Mouse (Mus musculus): ENCODE results near the gene Tmem210.
"Not testable (repeated sequence)": the region's sequence is repeated elsewhere in the genome, so short reads cannot be mapped to it uniquely, and the experiment has no call there.

DNA sequence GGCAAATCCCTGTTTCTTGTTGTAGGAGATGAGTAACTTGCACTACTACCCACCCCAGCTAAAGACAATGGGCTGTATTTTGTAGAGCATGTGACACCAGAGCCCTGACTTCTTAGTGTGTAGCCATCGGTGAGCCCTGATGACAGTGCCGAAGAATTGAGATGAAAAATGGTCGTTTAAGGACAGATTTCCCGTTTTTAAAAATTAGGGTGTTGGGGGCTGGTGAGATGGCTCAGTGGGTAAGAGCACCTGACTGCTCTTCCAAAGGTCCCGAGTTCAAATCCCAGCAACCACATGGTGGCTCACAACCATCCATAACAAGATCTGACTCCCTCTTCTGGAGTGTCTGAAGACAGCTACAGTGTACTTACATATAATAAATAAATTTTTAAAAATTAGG lies 30.7 kb upstream of the Tmem210 start:
- TF ChIP-seq CTCF (IDR thresholded peaks at IDR 0.05; ENCODE audit: extremely low read depth, insufficient read length, insufficient replicate concordance, low read depth, low read length); POLR2A (IDR thresholded peaks at IDR 0.05; ENCODE audit: low read depth, low read length): not testable (repeated sequence)
